Mouse (Mus musculus): ENCODE results near the gene Kctd12b. TPM values are rescaled to one million over a fixed set of nuclear protein-coding genes. Genes with fewer than 3 reads are reported as not detected.
"Not testable (repeated sequence)": the region's sequence is repeated elsewhere in the genome, so short reads cannot be mapped to it uniquely, and the experiment has no call there.

Kctd12b gene
- polyA plus RNA-seq, 1 experiment, result 1.4 TPM

DNA sequence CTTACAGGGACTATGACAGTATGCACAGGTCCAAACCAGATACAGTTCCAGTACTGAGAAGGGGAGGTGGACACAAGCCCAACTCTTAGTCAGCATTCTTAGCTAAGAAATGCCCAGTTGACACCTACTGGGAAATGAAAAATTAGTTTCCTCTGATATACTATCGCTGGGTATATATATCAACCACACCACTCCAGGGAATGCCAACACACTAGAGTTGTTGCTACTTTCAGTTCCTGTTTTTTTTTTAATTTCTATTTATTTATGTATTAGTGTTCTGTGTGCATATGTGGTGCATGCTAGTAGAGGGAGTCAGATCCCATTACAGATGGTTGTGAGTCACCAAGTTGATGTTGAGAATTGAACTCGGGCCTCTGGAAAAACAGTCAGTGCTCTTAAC is 20.5 kb upstream of the Kctd12b start:
- DNase-seq, result no peak
- H3K27me3 ChIP-seq (ENCODE audit: control insufficient read depth, insufficient read depth, low read length), result no peaks in the 10 kb centered on the region
- H3K36me3 ChIP-seq (ENCODE audit: control insufficient read depth, insufficient read depth, low read length), result no peaks in the 10 kb centered on the region
- no peak for TF ChIP-seq CTCF (IDR thresholded peaks at IDR 0.05; ENCODE audit: borderline replicate concordance, control insufficient read depth, extremely low read depth, insufficient read depth, low read length, poor library complexity)
- no peak for TF ChIP-seq POLR2A (IDR thresholded peaks at IDR 0.05; ENCODE audit: control insufficient read depth, extremely low read depth, insufficient read depth, low read length, poor library complexity)
- H3K4me1 ChIP-seq (replicated peaks; ENCODE audit: control insufficient read depth, insufficient read depth, low read length), result no peaks in the 10 kb centered on the region
- no peak overlapping the region for H3K27ac ChIP-seq (ENCODE audit: control insufficient read depth, insufficient read depth, low read length)
- 84% methylated on average over 2 of the region's 2 CpGs for WGBS
- H3K4me3 ChIP-seq (ENCODE audit: control insufficient read depth, insufficient read depth, low read length), result no peak overlapping the region

DNA sequence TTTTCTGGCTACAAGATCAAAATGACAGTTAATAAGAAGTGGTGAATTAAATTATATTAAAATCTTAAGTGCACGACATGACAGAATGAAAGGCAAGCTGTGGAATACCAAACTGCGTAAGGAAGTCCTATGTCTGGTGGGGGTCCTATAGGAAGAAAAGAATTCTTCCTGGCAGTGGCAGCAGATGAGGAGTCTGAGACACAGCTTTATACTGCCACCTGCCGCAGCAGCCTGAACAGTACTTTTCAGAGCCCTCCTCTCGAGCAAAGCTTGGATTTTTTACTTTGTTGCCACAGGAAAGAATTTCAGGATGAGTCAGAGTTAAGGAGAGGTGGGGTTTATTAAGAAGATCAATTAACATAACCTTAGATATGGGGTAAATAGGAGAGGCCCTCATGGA is 11.5 kb upstream of the Kctd12b start:
- Histone ChIP-seq H3K27me3 (ENCODE audit: control insufficient read depth, insufficient read depth, low read length) (no peaks in the 10 kb centered on the region), H3K4me3 (ENCODE audit: control insufficient read depth, insufficient read depth, low read length) (no peak overlapping the region), H3K27ac (ENCODE audit: control insufficient read depth, insufficient read depth, low read length) (no peak overlapping the region), H3K4me1 (replicated peaks; ENCODE audit: control insufficient read depth, insufficient read depth, low read length) (no peaks in the 10 kb centered on the region), H3K36me3 (ENCODE audit: control insufficient read depth, insufficient read depth, low read length) (no peaks in the 10 kb centered on the region)
- 39% methylated on average over 4 of the region's 4 CpGs for WGBS
- DNase-seq, result no peak
- TF ChIP-seq POLR2A (IDR thresholded peaks at IDR 0.05; ENCODE audit: control insufficient read depth, extremely low read depth, insufficient read depth, low read length, poor library complexity), result no peak
- TF ChIP-seq CTCF (IDR thresholded peaks at IDR 0.05; ENCODE audit: borderline replicate concordance, control insufficient read depth, extremely low read depth, insufficient read depth, low read length, poor library complexity), result no peak

DNA sequence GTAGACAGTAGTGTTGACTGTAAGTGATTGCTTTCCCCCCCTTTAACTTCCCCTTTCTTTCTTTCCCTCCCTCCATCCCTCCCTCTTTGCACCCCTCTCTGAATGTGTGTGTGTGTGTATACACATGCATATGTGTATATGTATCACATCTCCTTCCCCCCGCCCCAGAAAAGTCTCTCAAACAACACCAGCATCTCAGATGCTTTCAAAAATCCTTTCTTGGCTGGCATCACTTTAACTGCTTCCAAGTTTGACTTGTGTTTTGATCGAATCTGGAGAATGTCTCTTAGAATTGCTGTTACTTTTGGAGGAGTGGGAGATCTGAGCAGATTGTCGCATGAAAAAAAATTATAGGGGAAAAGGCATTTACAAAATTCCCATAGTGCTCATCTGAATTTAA is 4.3 kb upstream of the Kctd12b start:
- no peak for TF ChIP-seq POLR2A (IDR thresholded peaks at IDR 0.05; ENCODE audit: control insufficient read depth, extremely low read depth, insufficient read depth, low read length, poor library complexity)
- no peak for TF ChIP-seq CTCF (IDR thresholded peaks at IDR 0.05; ENCODE audit: borderline replicate concordance, control insufficient read depth, extremely low read depth, insufficient read depth, low read length, poor library complexity)
- no peak overlapping the region for H3K27ac ChIP-seq (ENCODE audit: control insufficient read depth, insufficient read depth, low read length)
- H3K27me3 ChIP-seq (ENCODE audit: control insufficient read depth, insufficient read depth, low read length), result no peaks in the 10 kb centered on the region
- no peak for DNase-seq
- no peaks in the 10 kb centered on the region for H3K36me3 ChIP-seq (ENCODE audit: control insufficient read depth, insufficient read depth, low read length)
- no peak overlapping the region for H3K4me3 ChIP-seq (ENCODE audit: control insufficient read depth, insufficient read depth, low read length)
- no peaks in the 10 kb centered on the region; the same call in 1 of the 2 replicates for H3K4me1 ChIP-seq (replicated peaks; ENCODE audit: control insufficient read depth, insufficient read depth, low read length)
- 85% methylated on average over 3 of the region's 3 CpGs for WGBS

DNA sequence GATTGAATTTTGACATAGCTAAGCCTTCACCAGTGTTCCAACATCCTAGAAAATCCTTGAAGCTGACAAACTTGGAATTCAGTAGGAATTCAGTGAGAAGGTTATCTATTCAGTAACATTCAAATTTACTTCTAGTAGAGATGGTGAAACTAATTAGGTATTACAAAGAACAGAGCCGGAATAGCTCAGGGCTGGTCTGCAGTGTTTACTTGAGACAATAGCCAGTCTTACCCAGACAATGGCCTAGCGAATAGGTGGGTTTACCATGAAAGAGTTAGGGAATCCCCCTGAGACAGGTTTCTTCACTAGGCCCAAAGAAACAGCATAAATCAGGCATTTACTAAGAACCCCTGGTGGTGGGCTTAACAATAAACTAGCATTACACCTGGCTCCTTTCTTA is 28.0 kb downstream of the Kctd12b start:
- 95% methylated on average over 2 of the region's 2 CpGs for WGBS
- not testable (repeated sequence) for H3K4me1 ChIP-seq (replicated peaks; ENCODE audit: control insufficient read depth, insufficient read depth, low read length); H3K27ac ChIP-seq (ENCODE audit: control insufficient read depth, insufficient read depth, low read length); DNase-seq; H3K4me3 ChIP-seq (ENCODE audit: control insufficient read depth, insufficient read depth, low read length); H3K36me3 ChIP-seq (ENCODE audit: control insufficient read depth, insufficient read depth, low read length); H3K27me3 ChIP-seq (ENCODE audit: control insufficient read depth, insufficient read depth, low read length)

DNA sequence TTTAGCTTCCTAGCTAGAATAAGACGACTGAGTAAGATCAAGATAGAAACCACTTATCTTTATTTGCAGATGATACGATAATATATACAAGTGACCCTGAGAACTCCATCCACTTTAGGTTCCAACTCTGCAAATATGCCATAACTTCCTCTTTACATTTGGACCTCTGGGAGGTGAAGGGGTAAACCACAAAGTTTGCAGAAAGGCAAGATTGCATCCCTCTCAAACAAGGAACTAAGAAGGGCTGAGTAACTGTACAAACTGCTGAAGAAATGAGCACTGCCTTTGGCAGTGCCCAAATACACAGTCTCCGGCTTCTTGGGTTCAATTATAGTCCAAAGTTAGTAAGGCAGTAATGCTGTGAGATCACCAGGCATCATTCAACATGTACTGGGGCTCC is 31.3 kb downstream of the Kctd12b start:
- Histone ChIP-seq H3K27me3 (ENCODE audit: control insufficient read depth, insufficient read depth, low read length) (no peaks in the 10 kb centered on the region), H3K4me3 (ENCODE audit: control insufficient read depth, insufficient read depth, low read length) (no peak overlapping the region), H3K4me1 (replicated peaks; ENCODE audit: control insufficient read depth, insufficient read depth, low read length) (no peaks in the 10 kb centered on the region), H3K36me3 (ENCODE audit: control insufficient read depth, insufficient read depth, low read length) (no peaks in the 10 kb centered on the region), H3K27ac (ENCODE audit: control insufficient read depth, insufficient read depth, low read length) (no peak overlapping the region)
- no peak for TF ChIP-seq POLR2A (IDR thresholded peaks at IDR 0.05; ENCODE audit: control insufficient read depth, extremely low read depth, insufficient read depth, low read length, poor library complexity)
- TF ChIP-seq CTCF (IDR thresholded peaks at IDR 0.05; ENCODE audit: borderline replicate concordance, control insufficient read depth, extremely low read depth, insufficient read depth, low read length, poor library complexity), result no peak
- DNase-seq, result no peak
- 11% methylated on average over 3 of the region's 3 CpGs for whole genome bisulfite sequencing

DNA sequence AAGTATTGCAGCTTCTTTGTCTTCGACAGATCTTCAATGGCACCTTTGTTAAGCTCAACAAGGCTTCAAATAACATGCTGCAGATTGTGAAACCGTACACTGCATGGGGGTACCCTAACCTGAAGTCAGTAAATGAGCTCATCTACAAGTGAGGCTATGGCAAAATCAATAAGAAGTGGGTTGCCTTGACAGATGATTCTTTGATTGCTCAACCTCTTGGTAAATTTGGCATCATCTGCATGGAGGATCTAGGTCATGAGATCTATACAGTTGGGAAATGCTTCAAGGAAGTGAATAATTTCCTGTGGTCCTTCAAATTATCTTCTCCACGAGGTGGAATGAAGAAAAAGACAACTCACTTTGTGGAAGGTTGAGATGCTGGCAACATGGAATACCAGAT is 39.2 kb downstream of the Kctd12b start:
- Histone ChIP-seq H3K4me3 (ENCODE audit: control insufficient read depth, insufficient read depth, low read length) (no peak overlapping the region), H3K36me3 (ENCODE audit: control insufficient read depth, insufficient read depth, low read length) (no peaks in the 10 kb centered on the region), H3K27ac (ENCODE audit: control insufficient read depth, insufficient read depth, low read length) (no peak overlapping the region), H3K27me3 (ENCODE audit: control insufficient read depth, insufficient read depth, low read length) (no peaks in the 10 kb centered on the region), H3K4me1 (replicated peaks; ENCODE audit: control insufficient read depth, insufficient read depth, low read length) (no peaks in the 10 kb centered on the region)
- no peak for DNase-seq
- WGBS, result 58% methylated on average over 3 of the region's 3 CpGs
- TF ChIP-seq POLR2A (IDR thresholded peaks at IDR 0.05; ENCODE audit: control insufficient read depth, extremely low read depth, insufficient read depth, low read length, poor library complexity) (no peak), CTCF (IDR thresholded peaks at IDR 0.05; ENCODE audit: borderline replicate concordance, control insufficient read depth, extremely low read depth, insufficient read depth, low read length, poor library complexity) (no peak)

DNA sequence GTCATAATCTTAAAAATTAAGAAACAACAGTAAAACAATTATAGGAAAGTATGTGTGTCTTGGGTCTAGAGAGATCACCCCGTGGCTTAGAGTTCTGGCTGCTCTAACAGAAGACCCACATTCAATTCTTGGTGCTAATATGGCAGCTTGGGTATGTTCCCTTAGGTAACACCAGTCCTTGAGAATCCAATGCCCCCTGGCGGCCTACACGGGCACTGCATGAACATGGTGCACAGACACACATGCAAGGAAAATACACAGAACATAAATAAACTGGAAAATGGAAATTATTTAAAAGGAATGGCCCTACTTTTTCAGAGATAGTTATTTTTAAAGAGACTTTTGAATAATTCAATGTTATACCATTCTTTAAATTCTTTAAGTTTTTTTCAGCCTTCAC is 55.6 kb downstream of the Kctd12b start:
- no peaks in the 10 kb centered on the region for H3K4me1 ChIP-seq (replicated peaks; ENCODE audit: control insufficient read depth, insufficient read depth, low read length)
- peak; percentile 6 for DNase-seq
- 80% methylated on average over 3 of the region's 3 CpGs for WGBS
- H3K4me3 ChIP-seq (ENCODE audit: control insufficient read depth, insufficient read depth, low read length), result no peak overlapping the region
- no peak for TF ChIP-seq POLR2A (IDR thresholded peaks at IDR 0.05; ENCODE audit: control insufficient read depth, extremely low read depth, insufficient read depth, low read length, poor library complexity)
- TF ChIP-seq CTCF (IDR thresholded peaks at IDR 0.05; ENCODE audit: borderline replicate concordance, control insufficient read depth, extremely low read depth, insufficient read depth, low read length, poor library complexity), result no peak
- no peak overlapping the region for H3K27ac ChIP-seq (ENCODE audit: control insufficient read depth, insufficient read depth, low read length)
- no peaks in the 10 kb centered on the region for H3K27me3 ChIP-seq (ENCODE audit: control insufficient read depth, insufficient read depth, low read length)
- no peaks in the 10 kb centered on the region for H3K36me3 ChIP-seq (ENCODE audit: control insufficient read depth, insufficient read depth, low read length)

Data from thymus, adult 2 months (tissue).